Mouse (Mus musculus) G1E (cell line): Measurements from ENCODE around the gene Ube2z. TPM values are rescaled to one million over a fixed set of nuclear protein-coding genes. Genes with fewer than 3 reads are reported as not detected.

Experiments
- ATAC-seq: 2 replicates; pipeline ENCODE4 v1.8.0; 2016; ENCODE audit warnings: mild to moderate bottlenecking; ENCODE audit not compliant: insufficient number of reproducible peaks, poor library complexity, low FRiP score, severe bottlenecking; ENCODE audit errors: extremely low read depth
- DNase-seq: peaks from one replicate; pipeline ENCODE4 v3.0.0; 2012; ENCODE audit warnings: low spot score
- H3K27me3 ChIP-seq: 2 replicates; pipeline ENCODE4 v1.6.1; 2012; ENCODE audit warnings: mild to moderate bottlenecking, low read length, inconsistent platforms; ENCODE audit not compliant: insufficient read depth
- H3K36me3 ChIP-seq: replicated peaks from 2 replicates; pipeline ENCODE3; 2012; ENCODE audit warnings: mild to moderate bottlenecking, inconsistent platforms
- H3K4me1 ChIP-seq: 2 replicates; pipeline ENCODE4 v1.6.1; 2012; ENCODE audit warnings: low read depth, low read length, inconsistent platforms, mixed read lengths; ENCODE audit not compliant: insufficient read depth
- H3K4me3 ChIP-seq: 2 replicates; pipeline ENCODE4 v1.5.1; 2012; ENCODE audit warnings: low read depth, mild to moderate bottlenecking, inconsistent platforms, low read length, moderate library complexity, mixed read lengths
- H3K9me3 ChIP-seq: replicated peaks from 2 replicates; pipeline ENCODE4 v1.6.1; 2012; ENCODE audit warnings: inconsistent platforms
- CTCF ChIP-seq: IDR thresholded peaks from 2 replicates; pipeline ENCODE4 v1.5.1; 2012; ENCODE audit warnings: low read depth, low read length, inconsistent platforms, mixed read lengths
- GATA1 ChIP-seq: IDR thresholded peaks from 2 replicates; pipeline ENCODE4 v1.6.1; 2012; ENCODE audit warnings: borderline replicate concordance, low read length, inconsistent platforms, mixed read lengths
- GATA2 ChIP-seq: IDR thresholded peaks from 2 replicates; pipeline ENCODE4 v1.6.1; 2012; ENCODE audit warnings: low read depth, low read length, inconsistent platforms, borderline replicate concordance
- POLR2AphosphoS5 ChIP-seq: IDR thresholded peaks from 2 replicates; pipeline ENCODE4 v1.6.1; 2012; ENCODE audit warnings: low read depth, low read length, inconsistent platforms; ENCODE audit not compliant: insufficient replicate concordance
- TAL1 ChIP-seq: conservative IDR thresholded peaks from 2 replicates; pipeline ENCODE4 v1.6.1; 2012; ENCODE audit warnings: low read depth, low read length, inconsistent platforms, mixed read lengths
- polyA plus RNA-seq: library from polyadenylated mRNA; stranded (reverse); fragments of >175 nt; gene quantifications from 2 replicates; pipeline ENCODE4 v1.2.3, GENCODE M21; 2012
- total RNA-seq, 2 experiments: library from RNA; stranded (forward) in 1 of 2; stranded (reverse) in 1 of 2; fragments of 200-1000 nt in 1 of 2; fragments of >200 nt in 1 of 2; fragmentation: Nextera tagmentation in 1 of 2; gene quantifications; 2 replicates each; pipeline ENCODE4 v1.2.3; 2014 to 2017

Gene Ube2z
- total and polyA plus RNA-seq, 3 experiments: 25.8 to 38.5 (median 35.8) TPM

GRCm38 (mm10) chr11:96091073-96091472 lies 25.9 kb upstream of the Ube2z start:
- peaks cover 3% of the 10 kb centered on the region for H3K9me3 ChIP-seq
- no peak overlapping the region for H3K4me3 ChIP-seq
- no peaks in the 10 kb centered on the region for H3K4me1 ChIP-seq
- ATAC-seq (no peak), DNase-seq (no peak)
- H3K36me3 ChIP-seq: no peaks in the 10 kb centered on the region
- TF ChIP-seq POLR2AphosphoS5 (no peak), CTCF (no peak), GATA1 (no peak), TAL1 (no peak)
- H3K27me3 ChIP-seq: peaks cover 12% of the 10 kb centered on the region

- no peak overlapping the region for H3K4me3 ChIP-seq
- 0 out of 2 replicates have a peak, but pooled peaks cover 4% of the 10 kb centered on the region for H3K4me1 ChIP-seq
- no peak for TF ChIP-seq GATA2
- TF ChIP-seq CTCF: no peak
- no peak for TF ChIP-seq POLR2AphosphoS5
- TF ChIP-seq GATA1: no peak
- TF ChIP-seq TAL1: no peak
- no peak for ATAC-seq
- peaks cover 26% of the 10 kb centered on the region for H3K27me3 ChIP-seq
- H3K9me3 ChIP-seq: peaks cover 3% of the 10 kb centered on the region
- no peaks in the 10 kb centered on the region for H3K36me3 ChIP-seq
- no peak for DNase-seq
Observed at GRCm38 (mm10) chr11:96087981-96088380, 22.8 kb upstream of the Ube2z start.

DNA sequence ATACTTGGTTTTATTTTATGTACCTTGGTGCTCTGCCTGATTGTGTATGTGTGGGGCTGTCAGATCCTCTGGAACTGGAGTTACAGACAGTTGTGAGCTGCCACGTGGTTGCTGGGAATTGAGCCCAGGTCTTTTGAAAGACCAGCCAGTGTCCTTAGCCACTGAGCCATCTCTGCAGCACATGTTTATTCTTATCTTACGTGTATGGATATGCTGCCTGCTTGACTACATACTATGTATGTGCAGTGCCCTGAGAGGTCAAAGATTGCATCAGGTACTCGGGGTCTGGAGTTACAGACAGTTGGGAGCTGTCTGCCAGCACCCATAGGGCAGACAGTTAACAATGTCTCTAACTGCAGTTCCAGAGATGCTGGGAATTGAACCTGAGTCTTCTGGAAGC lies 17.5 kb upstream of the Ube2z start:
- H3K36me3 ChIP-seq: no peaks in the 10 kb centered on the region
- TF ChIP-seq CTCF: no peak
- no peak overlapping the region for H3K4me3 ChIP-seq
- DNase-seq (no peak), ATAC-seq (no peak)
- H3K4me1 ChIP-seq: peaks cover 7% of the 10 kb centered on the region; the same call in 1 of the 2 replicates
- peaks cover 26% of the 10 kb centered on the region for H3K27me3 ChIP-seq
- H3K9me3 ChIP-seq: no peaks in the 10 kb centered on the region

GRCm38 (mm10) chr11:96080736-96081135 lies 15.5 kb upstream of the Ube2z start:
- H3K4me1 ChIP-seq: peaks cover 19% of the 10 kb centered on the region; the same call in 1 of the 2 replicates
- peaks cover 18% of the 10 kb centered on the region for H3K27me3 ChIP-seq
- ATAC-seq (no peak), DNase-seq (no peak)
- TF ChIP-seq POLR2AphosphoS5 (no peak), TAL1 (no peak), GATA1 (no peak), CTCF (no peak), GATA2 (no peak)
- no peaks in the 10 kb centered on the region for H3K9me3 ChIP-seq
- H3K4me3 ChIP-seq: no peak overlapping the region
- H3K36me3 ChIP-seq: no peaks in the 10 kb centered on the region

DNA sequence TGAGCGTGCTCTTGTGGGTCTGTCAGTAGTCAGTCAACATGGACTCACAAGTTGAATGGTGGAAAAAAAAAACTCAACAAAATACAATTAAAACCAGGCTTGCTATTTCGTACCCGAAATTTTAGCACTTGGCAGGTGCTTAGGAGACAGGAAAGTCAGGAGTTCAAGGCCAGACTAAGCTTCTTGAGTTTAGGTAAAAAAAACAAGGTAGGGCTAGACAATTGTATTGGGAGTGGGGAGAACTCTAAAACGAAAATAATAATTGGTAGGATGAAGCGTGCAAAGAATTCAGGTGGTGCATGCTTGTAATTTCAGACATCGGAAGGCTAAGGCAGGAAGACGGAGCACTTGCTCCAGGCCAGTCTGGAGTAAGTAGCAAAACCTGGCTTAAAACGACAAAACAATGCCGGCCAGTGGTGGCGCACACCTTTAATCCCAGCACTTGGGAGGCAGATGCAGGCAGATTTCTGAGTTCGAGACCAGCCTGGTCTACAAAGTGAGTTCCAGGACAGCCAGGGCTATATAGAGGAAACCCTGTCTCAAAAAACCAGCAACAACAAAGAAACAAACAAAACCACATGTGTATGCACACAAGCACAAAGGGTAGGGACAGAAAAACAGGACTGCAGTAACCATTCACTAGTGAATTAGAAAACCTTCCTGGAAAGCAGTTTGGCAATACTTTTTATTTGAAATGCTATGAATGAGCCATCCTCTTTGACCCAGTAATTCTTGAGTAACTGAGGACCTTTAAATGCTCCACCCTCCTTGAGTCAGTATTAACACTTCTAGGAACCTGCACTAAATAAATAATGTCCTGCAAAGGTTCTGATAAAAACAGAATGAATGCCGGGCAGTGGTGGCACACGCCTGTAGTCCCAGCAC lies 11.3 kb upstream of the Ube2z start:
- no peak for TF ChIP-seq POLR2AphosphoS5
- TF ChIP-seq CTCF: no peak
- no peak for TF ChIP-seq GATA2
- TF ChIP-seq GATA1: no peak
- no peak for TF ChIP-seq TAL1
- H3K4me3 ChIP-seq: peak overlapping the region; percentile 90; the same call in 1 of the 2 replicates
- H3K9me3 ChIP-seq: no peaks in the 10 kb centered on the region
- peaks cover 39% of the 10 kb centered on the region for H3K4me1 ChIP-seq
- H3K36me3 ChIP-seq: peaks cover 25% of the 10 kb centered on the region
- H3K27me3 ChIP-seq: peaks cover 3% of the 10 kb centered on the region; the same call in 1 of the 2 replicates
- ATAC-seq (no peak), DNase-seq (no peak)

- TF ChIP-seq TAL1: no peak
- TF ChIP-seq POLR2AphosphoS5: 0 out of 2 replicates have a peak, but pooled peaks have one; percentile 63
- Histone ChIP-seq H3K9me3 (no peaks in the 10 kb centered on the region), H3K4me1 (peaks cover 44% of the 10 kb centered on the region), H3K36me3 (peaks cover 33% of the 10 kb centered on the region), H3K27me3 (peaks cover 1% of the 10 kb centered on the region; the same call in 1 of the 2 replicates), H3K4me3 (peak within 1 kb of the TSS; percentile 90)
- ATAC-seq (peak; percentile 94), DNase-seq (peak; percentile 88)
Observed at GRCm38 (mm10) chr11:96075509-96076220, 10.5 kb upstream of the Ube2z start, which contains the start of gene Atp5g1. Gene Atp5g1, minus strand, starts transcription at chr11:96075670.
